Mouse (Mus musculus) heart, postnatal 0 days (tissue): ENCODE results near the gene Tvp23b. TPM values are rescaled to one million over a fixed set of nuclear protein-coding genes. Genes with fewer than 3 reads are reported as not detected.

Source experiments
- ATAC-seq: fragments of 200-750 bp; cut with Nextera tagmentation; 2 replicates; pipeline ENCODE4 v1.8.0; 2017; ENCODE audit warnings: low read depth, moderate number of reproducible peaks, moderate library complexity; ENCODE audit not compliant: insufficient read depth
- DNase-seq: peaks from one replicate; pipeline ENCODE4 v3.0.0-alpha.2; 2016; ENCODE audit warnings: low spot score
- H3K27ac ChIP-seq: fragments of 300-500 bp; sonication (generic); 2 replicates; pipeline ENCODE4 v1.5.1; 2014; ENCODE audit warnings: low read depth, mild to moderate bottlenecking
- H3K27me3 ChIP-seq: fragments of 300-500 bp; sonication (generic); 2 replicates; pipeline ENCODE4 v1.6.1; 2014; ENCODE audit warnings: low read length, mixed read lengths; ENCODE audit not compliant: control insufficient read depth, insufficient read depth
- H3K36me3 ChIP-seq: fragments of 300-500 bp; sonication (generic); replicated peaks from 2 replicates; pipeline ENCODE4 v1.6.1; 2014; ENCODE audit warnings: low read length, mixed read lengths; ENCODE audit not compliant: control insufficient read depth, insufficient read depth
- H3K4me1 ChIP-seq: fragments of 300-500 bp; sonication (generic); 2 replicates; pipeline ENCODE4 v1.6.1; 2014; ENCODE audit warnings: antibody characterized with exemption; ENCODE audit not compliant: control insufficient read depth, insufficient read depth
- H3K4me2 ChIP-seq: fragments of 300-500 bp; sonication (generic); 2 replicates; pipeline ENCODE4 v1.6.1; 2014; ENCODE audit warnings: low read depth, mild to moderate bottlenecking, low read length, moderate library complexity
- H3K4me3 ChIP-seq: fragments of 300-500 bp; sonication (generic); 2 replicates; pipeline ENCODE4 v1.5.1; 2014; ENCODE audit warnings: low read depth, low read length
- H3K9ac ChIP-seq: fragments of 300-500 bp; sonication (generic); replicated peaks from 2 replicates; pipeline ENCODE4 v1.6.1; 2014; ENCODE audit warnings: low read depth, low read length, mixed read lengths
- H3K9me3 ChIP-seq: fragments of 300-500 bp; sonication (generic); replicated peaks from 2 replicates; pipeline ENCODE4 v1.6.1; 2016; ENCODE audit warnings: low read length; ENCODE audit not compliant: control insufficient read depth
- CTCF ChIP-seq: IDR thresholded peaks from 2 replicates; pipeline ENCODE4 v1.5.1; 2016; ENCODE audit warnings: antibody characterized with exemption, control low read depth, low read depth
- EP300 ChIP-seq: IDR thresholded peaks from 2 replicates; pipeline ENCODE4 v1.6.1; 2016; ENCODE audit warnings: antibody characterized with exemption, low read depth
- WGBS: fragments of 180-500 bp; shearing (Covaris S2); extraction: QIAGEN DNeasy Blood & Tissue Kit; methylation state at CpG from one replicate; pipeline ENCODE4 v1.1.7; 2014; 5-methylcytosine and 5-hydroxymethylcytosine counted together
- polyA plus RNA-seq: library from polyadenylated mRNA; unstranded; fragments of >200 nt; fragmentation: Nextera tagmentation; extraction: Ambion mirVana; gene quantifications from 2 replicates; pipeline ENCODE4 v1.2.1, GENCODE M21; 2015
- total RNA-seq: library from RNA; depleted of rRNA; stranded (reverse); fragments of >200 nt; gene quantifications from 2 replicates; pipeline ENCODE4 v1.2.3, GENCODE M21; 2014; ENCODE audit warnings: low replicate concordance; rRNA removed

The Tvp23b gene
- total and polyA plus RNA-seq, 2 experiments from 2014 or later, result 26.3 to 39.0 TPM

- TF ChIP-seq EP300 (no peak), CTCF (no peak)
- 46% methylated on average over 6 of the region's 6 CpGs for WGBS
- 0 out of 2 replicates have a peak, but pooled peaks cover 9% of the 10 kb centered on the region for H3K9me3 ChIP-seq
Observed at GRCm38 (mm10) chr11:62955776-62956175, 76.5 kb downstream of the Tvp23b start.

GRCm38 (mm10) chr11:62957626-62958180 is 78.4 kb downstream of the Tvp23b start:
- Histone ChIP-seq H3K27ac (no peak overlapping the region), H3K4me1 (no peaks in the 10 kb centered on the region), H3K27me3 (no peaks in the 10 kb centered on the region), H3K9me3 (0 out of 2 replicates have a peak, but pooled peaks cover 9% of the 10 kb centered on the region), H3K9ac (no peak overlapping the region), H3K4me2 (no peak overlapping the region), H3K4me3 (no peak overlapping the region), H3K36me3 (no peaks in the 10 kb centered on the region)
- WGBS, result 87% methylated on average over 8 of the region's 8 CpGs
- no peak for DNase-seq
- TF ChIP-seq EP300 (no peak), CTCF (no peak)
- ATAC-seq, result no peak

More at GRCm38 (mm10) chr11:62955776-62956175, 76.5 kb downstream of the Tvp23b start:
- Histone ChIP-seq H3K4me1 (no peaks in the 10 kb centered on the region), H3K4me3 (no peak overlapping the region), H3K36me3 (no peaks in the 10 kb centered on the region), H3K27me3 (no peaks in the 10 kb centered on the region), H3K9ac (no peak overlapping the region), H3K27ac (no peak overlapping the region), H3K4me2 (no peak overlapping the region)
- DNase-seq (no peak), ATAC-seq (no peak)

GRCm38 (mm10) chr11:62963292-62963691 is 84.0 kb downstream of the Tvp23b start:
- no peak overlapping the region for H3K4me3 ChIP-seq
- H3K36me3 ChIP-seq, result no peaks in the 10 kb centered on the region
- no peak for ATAC-seq
- no peaks in the 10 kb centered on the region for H3K9me3 ChIP-seq
- WGBS, result 61% methylated on average over 4 of the region's 4 CpGs
- DNase-seq, result no peak
- H3K27ac ChIP-seq, result no peak overlapping the region
- 0 out of 2 replicates have a peak, but pooled peaks cover 4% of the 10 kb centered on the region for H3K27me3 ChIP-seq
- H3K9ac ChIP-seq, result no peak overlapping the region
- H3K4me2 ChIP-seq, result no peak overlapping the region
- TF ChIP-seq CTCF (no peak), EP300 (no peak)
- H3K4me1 ChIP-seq, result peaks cover 14% of the 10 kb centered on the region; the same call in 1 of the 2 replicates

GRCm38 (mm10) chr11:62966424-62966764 is 87.1 kb downstream of the Tvp23b start:
- H3K9ac ChIP-seq, result peak overlapping the region; percentile 43; the same call in 1 of the 2 replicates
- no peak for TF ChIP-seq EP300
- no peak for TF ChIP-seq CTCF
- 0 out of 2 replicates have a peak, but pooled peaks cover 4% of the 10 kb centered on the region for H3K27me3 ChIP-seq
- peak overlapping the region; percentile 58; the same call in 1 of the 2 replicates for H3K4me2 ChIP-seq
- WGBS, result 58% methylated on average over 3 of the region's 3 CpGs
- H3K4me3 ChIP-seq, result peak overlapping the region; percentile 29; the same call in 1 of the 2 replicates
- H3K36me3 ChIP-seq, result no peaks in the 10 kb centered on the region
- peaks cover 14% of the 10 kb centered on the region; the same call in 1 of the 2 replicates for H3K4me1 ChIP-seq
- ATAC-seq (no peak; the same call in 1 of the 2 replicates), DNase-seq (no peak)
- no peaks in the 10 kb centered on the region for H3K9me3 ChIP-seq
- H3K27ac ChIP-seq, result peak overlapping the region; percentile 87

Other genes starting within 250 kb of the Tvp23b start
- 33.6 and 33.9 TPM in 2 replicates for gene Lrrc75a, start 230.9 kb upstream of the Tvp23b start, total RNA-seq
- 9.3 and 9.6 TPM in 2 replicates for gene Lrrc75a, start 230.9 kb upstream of the Tvp23b start, polyA plus RNA-seq
- 11.1 and 36.0 TPM in 2 replicates for gene Mmgt2, start 230.8 kb upstream of the Tvp23b start, total RNA-seq
- gene Mmgt2, start 230.8 kb upstream of the Tvp23b start, polyA plus RNA-seq, result 38.9 and 40.6 TPM in 2 replicates
- gene Zfp287, start 147.6 kb upstream of the Tvp23b start, total RNA-seq, result 1.9 and 3.2 TPM in 2 replicates
- gene Zfp287, start 147.6 kb upstream of the Tvp23b start, polyA plus RNA-seq, result 2.2 and 2.3 TPM in 2 replicates
- gene Gm10428, start 126.4 kb upstream of the Tvp23b start, total RNA-seq, result not detected in 2 replicates
- gene Gm10428, start 126.4 kb upstream of the Tvp23b start, polyA plus RNA-seq, result not detected in 2 replicates
- 2.0 and 3.5 TPM in 2 replicates for gene Zfp286, start 90.0 kb upstream of the Tvp23b start, total RNA-seq
- 3.3 and 3.5 TPM in 2 replicates for gene Zfp286, start 90.0 kb upstream of the Tvp23b start, polyA plus RNA-seq
- 2.9 and 4.5 TPM in 2 replicates for gene Trim16, start 59.2 kb upstream of the Tvp23b start, total RNA-seq
- 3.0 and 4.0 TPM in 2 replicates for gene Trim16, start 59.2 kb upstream of the Tvp23b start, polyA plus RNA-seq
- gene Fbxw10, start 32.4 kb upstream of the Tvp23b start, total RNA-seq, result 0.15 TPM in 1 of 2 replicates, not detected in the other
- 0.26 and 0.32 TPM in 2 replicates for gene Fbxw10, start 32.4 kb upstream of the Tvp23b start, polyA plus RNA-seq
- gene Cdrt4, start 71.7 kb downstream of the Tvp23b start, total RNA-seq, result not detected in 2 replicates
- 0.16 TPM in 1 of 2 replicates, not detected in the other for gene Cdrt4, start 71.7 kb downstream of the Tvp23b start, polyA plus RNA-seq
- not detected in 2 replicates for gene Tekt3, start 182.2 kb downstream of the Tvp23b start, total RNA-seq
- gene Tekt3, start 182.2 kb downstream of the Tvp23b start, polyA plus RNA-seq, result not detected in 2 replicates
- 94.4 and 128 TPM in 2 replicates for gene Pmp22, start 249.5 kb downstream of the Tvp23b start, total RNA-seq
- gene Pmp22, start 249.5 kb downstream of the Tvp23b start, polyA plus RNA-seq, result 62.1 and 63.3 TPM in 2 replicates